Mouse (Mus musculus) thymus, postnatal 4 days (tissue): ENCODE results near the gene Zfp942.
A peak's percentile ranks its signal among the peaks of the same experiment; 100 is the strongest.

Experiments used
- DNase-seq: peaks from one replicate; pipeline ENCODE4 v3.0.0; 2021

The Zfp942 gene

DNA sequence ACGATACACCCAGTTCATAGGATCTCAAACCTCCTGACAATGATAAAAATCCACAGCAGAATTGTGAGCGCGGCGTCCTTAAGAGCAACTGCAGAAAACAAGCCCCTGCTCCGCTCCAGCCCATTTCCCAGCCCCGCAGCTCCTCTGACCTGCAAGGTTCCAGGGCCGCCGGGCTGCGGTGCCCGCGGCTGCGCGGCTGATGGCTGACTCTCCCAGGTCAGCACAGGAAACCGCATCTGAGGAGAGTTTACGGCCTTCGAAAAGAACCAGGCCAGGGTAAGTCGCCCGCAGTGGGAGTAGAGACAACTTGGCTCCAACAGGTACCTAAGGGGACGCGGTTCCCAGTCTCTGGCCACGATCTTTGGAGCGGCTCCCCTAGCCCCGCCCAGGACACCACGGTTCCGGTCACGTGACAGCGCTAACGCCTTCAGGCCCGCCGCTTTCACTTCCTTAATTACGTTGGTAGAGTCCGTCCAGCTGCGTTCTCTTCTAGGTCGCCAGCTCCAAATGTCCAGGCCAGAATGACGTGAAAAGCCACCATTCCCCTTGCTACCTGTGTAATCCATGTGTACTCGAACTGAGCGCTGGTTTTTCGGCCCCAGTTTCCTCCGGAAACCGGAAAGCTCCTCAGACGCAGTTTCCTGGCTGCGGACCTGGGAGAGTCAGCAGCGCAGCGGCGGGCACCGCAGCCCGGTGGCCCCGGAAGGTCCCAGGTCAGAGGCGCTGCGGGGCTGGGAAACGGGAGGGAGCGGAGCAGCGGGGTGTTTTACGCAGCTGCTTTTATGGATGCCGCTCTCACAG lies at the start of gene Zfp942, which contains the start of gene Zfp943:
Gene Zfp942, minus strand, starts transcription at position 358 of the 801 bp plus-strand sequence.
Gene Zfp943, plus strand, starts transcription at position 446 of the 801 bp plus-strand sequence.
- peak; percentile 80 for DNase-seq

GRCm38 (mm10) chr17:21963302-21963701 lies 1.0 kb upstream of the Zfp942 start:
- DNase-seq = no peak

- peak; percentile 67 for DNase-seq
Observed at GRCm38 (mm10) chr17:21909456-21910052, 52.7 kb downstream of the Zfp942 start, which contains the start of gene Zfp995. Zfp995 (minus strand) TSS chr17:21909926.

DNA sequence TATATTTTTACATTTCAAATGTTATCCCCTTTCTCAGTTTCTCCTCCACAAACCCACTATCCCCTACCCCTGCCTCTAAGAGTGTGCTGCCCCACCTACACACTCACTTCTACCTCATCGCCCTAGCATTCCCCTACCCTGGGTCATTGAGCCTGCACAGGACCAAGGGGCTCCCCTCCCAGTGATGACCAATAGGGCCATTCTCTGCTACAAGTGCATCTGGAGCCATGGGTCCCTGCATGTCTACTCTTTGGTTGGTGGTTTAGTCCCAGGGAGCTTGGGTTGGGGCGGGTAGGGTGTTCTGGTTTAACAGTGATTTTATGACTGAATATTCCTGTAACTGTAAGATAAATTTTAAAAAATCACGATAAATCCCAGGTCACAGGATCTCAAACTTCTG lies 53.2 kb downstream of the Zfp942 start:
- DNase-seq = peak; percentile 15
